Mouse (Mus musculus): ENCODE data around the gene Wdr83os.
A peak's percentile ranks its signal among the peaks of the same experiment; 100 is the strongest.
"Not testable (repeated sequence)": the region's sequence is repeated elsewhere in the genome, so short reads cannot be mapped to it uniquely, and the experiment has no call there.

Wdr83os gene

GRCm38 (mm10) chr8:85119052-85119981 is 38.8 kb downstream of the Wdr83os start:
- peak; percentile 87 for DNase-seq (ENCODE audit: low spot score)

GRCm38 (mm10) chr8:85120251-85120650 is 39.7 kb downstream of the Wdr83os start:
- DNase-seq (ENCODE audit: low spot score): not testable (repeated sequence)

- no peak for DNase-seq (ENCODE audit: low spot score)
These were observed 42.5 kb downstream of the Wdr83os start, which contains the start of gene Zfp791 for GRCm38 (mm10) chr8:85122995-85123394. Gene Zfp791, minus strand, starts transcription at chr8:85123095.

GRCm38 (mm10) chr8:85123691-85124090 is 43.2 kb downstream of the Wdr83os start:
- DNase-seq (ENCODE audit: low spot score): no peak

Measured in lung, postnatal 25 days (tissue).